Mouse (Mus musculus) splenic B cell, adult 2 months (primary cell): ENCODE results near the gene Slc35c2.

ENCODE experiments used
- DNase-seq: peaks from one replicate; pipeline ENCODE4 v3.0.0-alpha.2; 2011; ENCODE audit warnings: low read depth, low spot score
- H3K27me3 ChIP-seq: 2 replicates; pipeline ENCODE4 v1.6.1; 2012; ENCODE audit warnings: mild to moderate bottlenecking, low read length, moderate library complexity, mixed read lengths; ENCODE audit not compliant: control insufficient read depth, poor library complexity, insufficient read depth, severe bottlenecking
- H3K36me3 ChIP-seq: 2 replicates; pipeline ENCODE4 v1.6.1; 2012; ENCODE audit warnings: mild to moderate bottlenecking, low read length, moderate library complexity, mixed read lengths; ENCODE audit not compliant: control insufficient read depth, poor library complexity, insufficient read depth, severe bottlenecking

Gene Slc35c2

DNA sequence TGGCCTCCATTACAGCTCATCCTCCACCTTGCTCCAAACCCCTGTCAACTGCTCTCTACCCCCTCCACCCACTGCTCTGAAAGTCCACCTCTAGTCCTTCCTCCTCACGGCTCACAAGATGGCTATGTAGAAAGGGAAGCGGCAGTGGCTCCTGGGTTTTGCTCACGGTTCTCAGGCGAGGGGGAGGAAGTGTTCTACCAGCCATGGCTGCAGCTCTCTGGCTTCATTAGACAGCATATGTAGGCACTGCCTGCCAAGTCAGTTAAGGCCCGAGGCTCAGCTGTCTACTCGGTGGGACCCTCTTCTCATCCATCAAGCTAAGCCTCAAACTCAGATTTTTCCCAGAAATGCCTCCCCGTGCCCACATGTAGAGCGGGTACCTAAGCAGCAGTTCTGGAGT lies 12.8 kb upstream of the Slc35c2 start:
- no peaks in the 10 kb centered on the region for H3K27me3 ChIP-seq
- DNase-seq = no peak
- H3K36me3 ChIP-seq = peaks cover 5% of the 10 kb centered on the region

DNA sequence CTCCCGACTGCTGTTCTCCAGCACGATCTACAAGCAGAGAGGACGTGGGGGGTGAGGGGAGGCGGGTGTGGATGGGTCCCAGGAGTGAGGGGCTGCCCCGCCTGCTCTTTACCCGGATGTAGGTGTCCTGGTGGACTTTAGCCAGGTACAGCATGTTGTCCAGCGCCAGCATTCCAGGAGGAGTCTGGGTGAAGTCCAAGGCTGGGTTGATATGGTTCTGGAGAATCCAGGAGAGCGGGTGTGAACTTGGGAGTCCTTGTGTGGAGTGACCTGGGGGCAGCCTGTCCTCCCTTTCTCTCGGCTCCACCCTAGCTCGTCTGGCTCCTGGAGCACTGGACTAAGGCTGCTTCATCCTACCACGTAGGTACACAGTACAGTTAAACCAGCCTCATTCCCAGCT lies 9.8 kb upstream of the Slc35c2 start:
- H3K36me3 ChIP-seq = peaks cover 3% of the 10 kb centered on the region
- no peaks in the 10 kb centered on the region for H3K27me3 ChIP-seq
- no peak for DNase-seq

- DNase-seq = no peak
- Histone ChIP-seq H3K27me3 (no peaks in the 10 kb centered on the region), H3K36me3 (peaks cover 3% of the 10 kb centered on the region)
These were observed 8.9 kb upstream of the Slc35c2 start for GRCm38 (mm10) chr2:165296571-165296970.

- H3K36me3 ChIP-seq = 0 out of 2 replicates have a peak, but pooled peaks cover 1% of the 10 kb centered on the region
- DNase-seq = no peak
- no peaks in the 10 kb centered on the region for H3K27me3 ChIP-seq
These were observed 804 bp upstream of the Slc35c2 start for GRCm38 (mm10) chr2:165288315-165289031.

DNA sequence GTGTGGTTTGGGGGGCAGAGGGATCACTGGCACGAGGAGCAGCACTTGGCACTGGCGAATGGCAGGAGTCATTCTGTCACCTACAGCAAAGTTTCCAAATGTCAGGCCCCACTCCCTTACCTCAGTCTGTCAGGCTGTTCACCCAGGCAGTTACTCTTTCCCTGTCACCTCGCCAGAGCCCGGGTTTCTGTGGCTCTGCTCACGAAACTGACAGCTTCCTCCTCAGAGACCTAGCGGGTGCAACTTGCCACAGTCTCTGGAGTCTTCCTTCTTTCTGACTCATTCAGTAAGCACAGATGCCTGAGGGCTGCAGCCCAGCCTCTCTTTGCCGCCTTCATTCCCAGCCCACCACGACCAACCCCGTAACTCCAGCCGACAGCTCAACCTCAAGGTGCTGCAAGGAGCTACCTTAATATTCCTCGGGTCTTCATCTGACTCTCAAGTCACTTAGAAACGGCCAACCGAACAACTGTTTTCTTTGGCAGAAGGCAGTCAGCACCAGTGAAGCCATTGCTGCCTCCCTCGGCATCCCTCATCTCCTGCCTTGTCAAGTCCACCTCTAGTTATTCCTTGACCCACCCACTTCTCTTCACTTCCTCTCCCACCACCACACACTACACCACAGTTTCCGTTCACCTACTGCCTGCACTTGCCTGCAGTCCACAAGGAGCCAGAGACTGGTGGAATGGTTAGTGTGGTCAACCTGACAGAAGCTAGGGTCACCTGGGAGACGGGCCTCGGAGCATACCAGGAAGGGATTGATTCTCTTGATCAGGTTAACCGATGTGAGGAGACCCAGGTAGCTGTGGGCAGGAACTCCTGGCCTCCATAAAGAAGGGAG lies 1.1 kb downstream of the Slc35c2 start:
- Histone ChIP-seq H3K36me3 (peaks cover 4% of the 10 kb centered on the region; the same call in 1 of the 2 replicates), H3K27me3 (no peaks in the 10 kb centered on the region)
- DNase-seq = peak; percentile 66

- Histone ChIP-seq H3K36me3 (peaks cover 6% of the 10 kb centered on the region), H3K27me3 (no peaks in the 10 kb centered on the region)
- peak; percentile 80 for DNase-seq
These were observed 2.0 kb downstream of the Slc35c2 start for GRCm38 (mm10) chr2:165285621-165286020.

DNA sequence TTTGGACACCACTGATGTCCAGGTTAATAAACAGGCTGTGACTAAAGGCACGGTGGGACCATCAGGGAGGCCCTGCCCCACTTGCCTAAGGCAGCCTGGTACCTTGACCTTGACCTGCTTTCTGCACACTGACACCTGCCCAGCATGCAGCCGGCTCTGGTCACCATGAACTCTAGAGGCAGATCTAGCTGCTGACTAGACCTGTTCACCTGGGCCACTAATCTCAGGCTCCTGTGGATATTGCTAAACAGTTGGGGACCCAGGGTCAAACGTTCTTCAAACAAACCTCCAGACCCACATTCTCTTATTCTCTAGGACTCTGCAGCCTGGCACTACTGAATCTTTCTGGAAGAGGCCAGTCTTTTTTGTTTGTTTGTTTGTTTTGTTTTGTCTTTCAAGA lies 2.6 kb downstream of the Slc35c2 start:
- peaks cover 5% of the 10 kb centered on the region for H3K36me3 ChIP-seq
- no peaks in the 10 kb centered on the region for H3K27me3 ChIP-seq
- no peak for DNase-seq

- H3K36me3 ChIP-seq = peaks cover 8% of the 10 kb centered on the region
- no peak for DNase-seq
- no peaks in the 10 kb centered on the region for H3K27me3 ChIP-seq
These were observed 3.3 kb downstream of the Slc35c2 start for GRCm38 (mm10) chr2:165284377-165284776.

GRCm38 (mm10) chr2:165283644-165284043 lies 4.0 kb downstream of the Slc35c2 start:
- Histone ChIP-seq H3K36me3 (peaks cover 10% of the 10 kb centered on the region), H3K27me3 (no peaks in the 10 kb centered on the region)
- no peak for DNase-seq

- H3K36me3 ChIP-seq = peaks cover 12% of the 10 kb centered on the region
- DNase-seq = no peak
- no peaks in the 10 kb centered on the region for H3K27me3 ChIP-seq
These were observed 5.8 kb downstream of the Slc35c2 start for GRCm38 (mm10) chr2:165281779-165282311.

DNA sequence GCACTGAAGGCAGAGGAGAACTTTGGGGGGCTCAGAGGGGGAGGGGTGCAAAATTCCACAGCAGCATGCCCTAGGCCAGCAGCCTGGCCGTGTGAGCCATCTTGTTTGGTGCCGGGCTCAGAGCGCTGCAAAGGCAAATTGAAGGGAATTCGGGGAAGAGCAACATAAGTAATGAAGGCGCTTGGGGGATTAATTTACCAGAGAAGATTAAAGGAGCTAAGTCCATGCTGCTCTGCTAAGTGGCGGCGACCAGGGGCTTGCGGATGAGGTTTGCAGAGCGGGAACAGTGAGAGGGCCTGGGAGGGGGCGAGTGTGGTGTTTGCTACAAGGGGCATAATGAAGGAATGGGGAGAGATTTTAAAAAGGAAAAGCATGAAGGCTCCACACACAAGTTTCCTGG lies 8.3 kb downstream of the Slc35c2 start:
- DNase-seq = no peak
- no peaks in the 10 kb centered on the region for H3K27me3 ChIP-seq

GRCm38 (mm10) chr2:165277188-165277740 lies 10.4 kb downstream of the Slc35c2 start:
- Histone ChIP-seq H3K36me3 (peaks cover 14% of the 10 kb centered on the region), H3K27me3 (no peaks in the 10 kb centered on the region)
- DNase-seq = no peak

More for the DNA sequence above, 8.3 kb downstream of the Slc35c2 start:
- peaks cover 16% of the 10 kb centered on the region for H3K36me3 ChIP-seq

- peak; percentile 74 for DNase-seq
- Histone ChIP-seq H3K36me3 (peaks cover 12% of the 10 kb centered on the region; the same call in 1 of the 2 replicates), H3K27me3 (no peaks in the 10 kb centered on the region)
These were observed 11.8 kb downstream of the Slc35c2 start for GRCm38 (mm10) chr2:165275824-165276223.

GRCm38 (mm10) chr2:165275124-165275640 lies 12.5 kb downstream of the Slc35c2 start:
- no peak for DNase-seq
- Histone ChIP-seq H3K27me3 (no peaks in the 10 kb centered on the region), H3K36me3 (peaks cover 12% of the 10 kb centered on the region; the same call in 1 of the 2 replicates)
